Mouse (Mus musculus) ovary, postnatal 14 days (tissue): ENCODE measurements around the gene Serpinb3c.
"Not testable (repeated sequence)": the region's sequence is repeated elsewhere in the genome, so short reads cannot be mapped to it uniquely, and the experiment has no call there.

Source experiments
- DNase-seq: peaks from one replicate; pipeline ENCODE4 v3.0.0; 2022; ENCODE audit warnings: low spot score

Gene Serpinb3c

GRCm38 (mm10) chr1:107278261-107278660, at the start of gene Serpinb3c, which contains the start of gene Serpinb3b:
TSS of gene Serpinb3c (minus strand) at chr1:107278371.
TSS of gene Serpinb3b (minus strand) at chr1:107278361.
- DNase-seq = not testable (repeated sequence)

GRCm38 (mm10) chr1:107243170-107243569, 35.0 kb downstream of the Serpinb3c start:
- DNase-seq = not testable (repeated sequence)
